Mouse (Mus musculus) right cerebral cortex, postnatal 10 days (tissue): ENCODE measurements around the gene Cog7.

Experiments
- DNase-seq, 2 experiments: peaks; one replicate each; pipeline ENCODE4 v3.0.0; 2021; ENCODE audit warnings: low spot score in 2 of 2

Cog7 gene

GRCm38 (mm10) chr7:121899311-121899710 lies 82.2 kb downstream of the Cog7 start:
- DNase-seq: peak in 1 of 2 experiments; percentile 38

GRCm38 (mm10) chr7:121896689-121897088 lies 84.8 kb downstream of the Cog7 start:
- no peak for DNase-seq

DNA sequence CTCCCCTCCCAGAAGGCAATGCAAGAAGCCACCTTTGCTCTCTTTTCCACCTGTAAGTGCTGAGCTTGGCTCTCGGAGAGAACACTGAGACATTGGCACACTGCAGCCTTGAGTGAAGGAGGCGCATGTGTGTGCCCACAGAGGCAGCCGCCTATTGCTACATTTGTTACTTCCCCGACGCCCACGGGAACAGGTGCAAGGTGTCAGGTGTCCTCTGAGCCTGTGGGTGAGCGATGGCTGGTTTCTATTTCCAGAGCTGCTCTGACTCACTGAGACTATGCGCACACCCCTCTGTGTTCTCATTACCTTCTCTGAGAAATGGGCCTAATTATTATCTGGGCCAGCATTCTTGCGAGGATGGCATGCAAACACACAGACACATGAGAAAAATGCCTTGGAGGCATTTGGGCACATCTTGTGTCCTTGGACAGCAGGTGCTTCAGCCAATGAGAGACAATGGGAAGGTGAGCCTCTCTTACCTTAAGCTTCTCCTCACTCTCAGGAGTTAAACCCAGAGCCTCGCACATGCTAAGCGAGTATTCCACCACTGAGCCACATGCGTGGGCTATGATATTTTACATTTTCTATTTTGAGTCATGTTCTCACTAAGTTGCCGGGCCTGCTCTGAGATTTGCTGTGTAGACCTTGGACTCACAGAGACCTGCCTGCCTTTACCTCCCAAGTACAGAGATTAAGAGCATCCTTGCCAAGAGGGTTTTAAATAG lies 90.7 kb downstream of the Cog7 start:
- peak; percentile 31 to 32 for DNase-seq

DNA sequence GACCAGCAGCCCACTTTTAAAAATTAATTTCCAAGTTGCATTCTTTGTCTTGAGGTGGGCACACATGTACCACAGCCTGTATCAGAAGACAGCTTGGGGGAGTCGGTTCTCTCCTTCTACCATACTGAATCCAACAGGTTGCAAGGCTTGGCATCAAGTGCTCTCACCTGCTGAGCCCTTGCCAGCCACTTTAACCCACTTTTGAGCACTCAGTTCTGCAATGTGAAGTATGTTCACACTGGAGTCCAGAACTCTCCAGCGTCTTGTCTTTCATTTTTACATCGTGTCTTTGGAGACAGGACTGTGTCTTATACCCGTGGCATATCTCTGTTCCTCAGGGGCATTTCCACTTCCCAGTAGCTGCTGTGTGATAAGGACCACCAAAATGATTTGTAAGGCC lies 101.3 kb downstream of the Cog7 start:
- no peak for DNase-seq

GRCm38 (mm10) chr7:121874784-121875183 lies 106.7 kb downstream of the Cog7 start:
- DNase-seq: no peak

DNA sequence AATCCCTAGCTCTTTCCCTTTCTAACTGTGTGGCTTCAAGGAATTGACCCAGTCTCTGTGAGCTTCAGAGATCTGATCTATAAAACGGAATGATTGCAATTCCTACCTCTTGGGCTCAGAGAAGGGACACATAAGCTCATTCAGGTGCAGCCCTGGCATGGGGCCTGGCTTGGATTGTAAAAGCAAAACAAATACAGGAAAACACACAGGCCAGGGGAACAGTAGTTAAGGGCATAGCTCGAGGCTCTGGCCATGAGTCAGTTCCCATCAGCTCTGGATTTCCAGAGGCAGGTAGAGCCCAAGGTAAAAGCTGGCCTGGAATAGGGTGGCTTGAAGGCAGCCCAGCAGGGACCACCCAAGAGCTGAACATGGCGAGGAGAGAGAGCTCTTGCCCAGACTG lies 107.5 kb downstream of the Cog7 start:
- no peak for DNase-seq

- DNase-seq: no peak
Observed at GRCm38 (mm10) chr7:121871631-121872030, 109.9 kb downstream of the Cog7 start.

DNA sequence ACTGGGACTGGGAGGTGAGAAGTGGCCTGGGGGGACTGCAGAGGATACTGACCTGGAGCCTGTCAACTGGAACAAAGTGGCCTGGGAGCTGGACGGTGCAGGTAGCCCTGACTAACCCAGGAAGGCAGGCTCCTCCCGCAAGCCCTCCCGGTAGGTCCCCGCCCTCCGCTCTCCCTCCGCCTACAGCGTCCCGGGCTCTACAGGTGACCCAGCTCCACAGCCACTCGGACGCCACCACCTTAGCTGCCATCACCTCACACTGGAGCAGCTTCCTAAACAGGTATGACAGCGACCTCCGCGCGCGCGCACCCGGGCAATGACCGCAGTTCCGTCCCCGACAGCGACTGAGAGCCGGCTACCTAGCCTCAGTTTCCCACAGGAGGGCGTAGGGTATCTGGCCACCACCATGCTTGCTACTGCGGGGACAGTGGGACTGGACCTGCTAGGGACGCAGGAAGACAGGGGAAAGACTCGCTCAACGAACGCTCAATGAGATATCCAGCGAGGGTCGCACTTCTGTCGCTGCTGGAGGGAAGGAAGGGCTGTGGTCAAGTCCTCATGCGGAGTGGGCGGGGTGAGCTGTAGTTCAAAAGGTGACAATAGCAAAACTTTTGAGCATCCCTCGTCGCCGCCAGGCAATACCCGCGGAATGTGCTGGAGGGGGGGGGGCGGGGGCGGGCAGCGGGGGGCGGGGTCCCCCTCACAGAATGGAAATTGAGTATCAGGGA lies 116.5 kb downstream of the Cog7 start, which contains the start of gene Scnn1b:
Gene Scnn1b, plus strand, starts transcription at position 181 of the 728 bp plus-strand sequence.
- no peak for DNase-seq

GRCm38 (mm10) chr7:121858939-121859338 lies 122.6 kb downstream of the Cog7 start:
- no peak for DNase-seq

DNA sequence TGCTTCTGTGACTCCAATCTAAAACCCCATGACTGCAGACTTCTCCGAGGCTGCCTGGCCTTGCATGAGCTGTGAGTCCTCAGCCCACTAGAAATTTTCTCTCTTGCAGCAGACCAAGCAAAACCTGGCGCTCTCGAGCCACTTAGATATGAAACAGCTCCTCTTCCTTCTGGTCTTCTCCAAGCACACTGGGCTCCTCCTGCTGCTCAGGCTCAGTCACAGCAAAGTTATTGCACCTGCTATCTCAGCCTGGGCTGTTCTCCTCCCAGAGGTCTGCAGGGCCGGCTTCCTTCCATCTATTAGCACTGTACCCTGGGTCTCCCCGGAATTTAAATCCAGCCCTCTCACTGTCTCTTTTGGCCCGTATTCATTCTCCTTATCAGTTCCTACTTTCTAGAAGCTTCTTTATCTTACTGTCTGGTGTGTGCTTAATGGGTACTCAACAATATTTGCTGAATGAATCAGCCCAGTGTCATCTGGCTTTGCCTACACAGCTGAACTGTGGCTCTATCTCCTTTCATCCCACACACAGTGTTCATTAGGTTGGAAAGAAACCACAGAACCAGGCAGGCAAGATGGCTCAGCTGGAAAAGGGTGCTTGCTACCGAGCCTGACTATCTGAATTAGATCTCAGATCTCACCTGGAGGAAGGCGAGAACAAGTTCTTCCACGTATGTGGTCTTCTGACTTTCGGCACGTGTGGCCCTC lies 124.2 kb downstream of the Cog7 start:
- peak in 1 of 2 experiments; percentile 34 for DNase-seq

DNA sequence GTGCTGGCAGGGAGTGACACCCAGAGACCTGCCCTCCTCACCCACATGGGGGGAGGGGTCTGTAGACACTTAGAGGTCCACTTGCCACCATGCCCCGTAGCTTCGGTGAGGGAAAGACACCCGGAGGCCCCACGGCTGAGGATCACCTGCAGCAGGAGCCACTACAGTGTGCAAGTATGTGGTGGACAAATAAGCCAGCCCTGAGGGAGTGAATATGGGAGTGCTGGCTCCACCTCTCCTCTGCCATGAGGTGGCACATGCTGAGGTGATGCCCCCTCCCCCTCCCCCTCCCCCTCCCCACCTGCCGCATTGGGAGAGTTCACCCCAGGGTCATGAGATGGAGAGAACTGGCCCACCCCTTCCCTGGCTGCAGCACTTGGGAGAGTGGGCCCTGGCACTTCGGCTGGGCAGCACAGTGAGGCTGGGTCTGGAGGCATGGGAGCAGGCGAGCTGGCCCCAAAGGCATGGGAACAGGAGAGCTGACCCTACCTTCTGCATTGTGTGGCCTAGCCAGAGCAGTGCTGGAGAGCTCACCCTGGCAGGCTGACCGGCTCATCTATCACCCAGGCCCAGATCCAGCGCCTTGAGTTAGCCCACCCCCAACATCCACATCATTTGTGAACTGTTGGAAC lies 132.9 kb downstream of the Cog7 start:
- DNase-seq: no peak

DNA sequence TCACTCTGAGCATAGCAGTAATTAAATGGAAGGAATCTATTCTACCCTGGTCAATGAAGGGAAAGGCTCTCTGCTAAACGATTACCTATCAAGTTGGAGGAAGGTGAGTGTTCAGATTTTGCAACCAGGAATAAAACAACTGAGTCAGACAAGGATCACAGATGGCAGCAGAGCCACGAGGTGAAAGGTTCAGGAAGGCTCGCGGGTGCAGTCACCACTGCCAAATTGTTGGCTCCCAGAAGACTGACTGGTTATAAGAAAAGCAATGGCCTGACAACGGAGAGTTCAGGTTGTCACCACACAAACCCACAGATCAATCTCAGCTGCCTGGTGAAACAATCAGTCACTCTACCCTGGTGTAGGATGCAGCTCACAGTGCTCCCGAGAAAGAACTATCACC lies 135.5 kb downstream of the Cog7 start:
- DNase-seq: no peak

DNA sequence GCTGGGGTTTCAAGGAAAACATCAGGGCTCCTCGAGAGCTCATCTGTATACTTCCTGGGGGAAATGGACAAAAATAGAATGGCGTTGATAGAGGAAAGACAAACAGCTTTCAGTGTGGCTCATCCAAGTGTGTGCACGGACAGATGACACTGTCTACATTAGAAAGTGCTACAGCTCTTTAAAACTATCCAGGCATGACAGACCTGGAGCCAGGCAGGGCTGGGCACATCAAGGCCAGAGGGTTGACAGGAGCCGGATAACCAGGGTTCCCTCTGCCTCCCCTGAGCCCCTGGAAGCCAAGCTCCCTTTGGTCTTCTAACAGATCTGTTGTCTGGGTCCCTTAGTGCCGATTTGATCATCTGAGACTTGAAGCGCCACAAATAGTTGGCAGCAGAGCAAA lies 139.3 kb downstream of the Cog7 start:
- no peak for DNase-seq

GRCm38 (mm10) chr7:121840810-121841209 lies 140.7 kb downstream of the Cog7 start:
- peak; percentile 41 to 51 for DNase-seq

GRCm38 (mm10) chr7:121836827-121837226 lies 144.7 kb downstream of the Cog7 start:
- DNase-seq: no peak

- no peak for DNase-seq
Observed at GRCm38 (mm10) chr7:121835392-121835791, 146.1 kb downstream of the Cog7 start.
